Mouse (Mus musculus): ENCODE results near the gene Bend3. TPM values are rescaled to one million over a fixed set of nuclear protein-coding genes. Genes with fewer than 3 reads are reported as not detected.
A peak's percentile ranks its signal among the peaks of the same experiment; 100 is the strongest.

Gene Bend3
- 1 to 10 TPM; 7.1 to 7.2 TPM for total RNA-seq (2021)
- long read RNA-seq, experiment 1, result 0 reads
- long read RNA-seq, experiment 2, partial matches to known transcripts, result 0 of 2 reads
- long read RNA-seq, experiment 2, other reads (novel, unspliced or antisense), result 2 of 2 reads

GRCm38 (mm10) chr10:43478751-43479435 is at the start of gene Bend3:
Gene Bend3 (plus strand): TSS chr10:43478831.
- peak; percentile 43 to 67 for DNase-seq (ENCODE audit: low spot score in 2 of 2)

DNA sequence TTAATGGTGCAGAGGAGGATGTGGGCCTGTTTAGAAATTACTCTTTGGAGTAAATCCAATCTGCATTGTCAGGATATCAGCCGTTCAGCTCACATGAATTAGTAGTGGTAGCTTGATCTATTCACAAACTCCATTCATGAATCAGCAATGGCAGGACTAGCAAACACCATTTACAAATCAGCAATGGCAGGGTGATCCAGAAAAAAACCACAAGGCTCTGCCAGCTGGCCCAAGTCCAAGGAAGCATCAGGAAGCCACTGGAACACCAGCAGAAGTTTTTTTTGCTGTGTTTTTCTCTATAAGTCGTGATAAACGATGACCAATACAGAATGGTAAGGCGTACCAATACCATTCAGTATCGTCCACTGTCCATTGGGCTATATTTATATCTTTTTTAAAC is 48.0 kb upstream of the Bend3 start:
- DNase-seq (ENCODE audit: low spot score in 2 of 2), result no peak

DNA sequence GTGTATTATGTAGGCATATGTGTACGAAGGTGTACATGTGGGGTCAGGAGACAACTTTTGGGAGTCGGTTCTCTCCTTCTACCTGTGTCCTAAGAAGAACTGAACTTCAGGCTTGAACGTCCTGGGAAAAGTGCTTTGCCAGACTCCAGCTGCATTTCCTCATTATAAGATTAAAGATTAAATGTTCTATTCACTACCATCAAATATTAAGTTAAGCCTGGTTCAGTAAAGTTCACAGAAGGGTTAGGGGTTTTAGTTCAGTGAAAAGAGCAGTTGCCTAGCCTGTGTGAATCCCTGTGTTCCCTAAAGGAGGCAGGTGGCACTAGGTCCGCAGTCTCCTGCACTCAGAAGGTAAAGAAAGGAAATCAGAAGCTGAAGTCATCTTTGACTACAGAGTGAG is 44.3 kb upstream of the Bend3 start:
- no peak for DNase-seq (ENCODE audit: low spot score in 2 of 2)

DNA sequence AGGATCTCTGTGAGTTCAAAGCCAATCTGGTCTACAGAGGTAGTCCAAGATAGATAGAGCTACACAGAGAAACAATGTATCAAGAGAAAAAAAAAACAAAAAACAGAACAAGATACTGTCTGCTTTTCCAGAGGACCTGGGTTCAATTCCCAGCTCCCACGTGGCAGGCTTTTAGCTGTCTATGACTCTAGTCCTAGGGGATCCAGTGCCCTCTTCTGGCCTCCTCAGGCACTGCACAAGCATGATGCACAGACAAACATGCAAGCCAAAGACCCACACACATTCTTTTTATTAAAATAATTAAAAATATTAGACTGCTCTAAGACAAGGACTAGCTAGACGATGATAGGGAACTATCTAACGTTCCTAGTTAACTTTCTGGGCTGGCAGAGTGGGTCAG is 42.9 kb upstream of the Bend3 start:
- no peak for DNase-seq (ENCODE audit: low spot score in 2 of 2)

DNA sequence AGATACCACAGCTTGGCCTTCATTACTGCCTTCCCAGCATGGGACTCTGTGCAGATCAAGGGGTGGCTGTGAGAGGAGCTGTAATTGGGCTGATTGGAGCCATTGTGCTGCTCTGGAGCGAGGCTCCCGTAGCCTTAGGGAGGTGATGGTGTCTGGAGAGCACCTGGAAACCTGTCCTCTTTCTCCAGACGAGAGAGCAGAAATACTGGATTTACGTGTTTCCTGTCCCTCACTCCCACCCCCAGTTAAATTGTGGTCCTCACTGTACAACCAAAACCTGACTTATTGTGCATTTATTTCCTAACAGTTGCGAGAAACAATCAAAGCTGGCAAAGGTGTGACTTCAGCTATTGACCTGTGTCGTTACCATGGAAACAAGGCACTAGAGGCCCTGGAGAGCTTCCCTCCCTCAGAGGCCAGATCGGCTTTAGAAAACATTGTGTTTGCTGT is 39.1 kb upstream of the Bend3 start:
- DNase-seq (ENCODE audit: low spot score in 2 of 2), result no peak

DNA sequence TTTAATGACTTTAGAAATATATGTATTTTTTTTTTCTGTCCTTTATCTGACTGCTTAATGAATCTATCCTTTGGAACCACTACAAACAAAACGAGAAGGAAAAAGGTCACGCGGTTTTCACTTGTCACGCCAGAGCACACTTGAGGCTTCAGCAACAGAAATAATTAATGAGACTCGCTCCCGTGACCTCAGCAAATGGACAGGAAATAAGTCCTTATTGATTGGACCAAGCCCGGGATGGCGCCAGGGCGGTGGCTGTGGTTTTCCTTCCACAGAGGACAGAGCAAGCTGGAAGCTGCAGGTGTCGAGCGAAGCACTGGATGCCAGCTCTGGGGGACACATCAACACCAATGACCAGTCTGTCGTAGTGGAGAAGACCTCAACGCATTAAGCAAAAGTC is 38.6 kb upstream of the Bend3 start:
- no peak for DNase-seq (ENCODE audit: low spot score in 2 of 2)

DNA sequence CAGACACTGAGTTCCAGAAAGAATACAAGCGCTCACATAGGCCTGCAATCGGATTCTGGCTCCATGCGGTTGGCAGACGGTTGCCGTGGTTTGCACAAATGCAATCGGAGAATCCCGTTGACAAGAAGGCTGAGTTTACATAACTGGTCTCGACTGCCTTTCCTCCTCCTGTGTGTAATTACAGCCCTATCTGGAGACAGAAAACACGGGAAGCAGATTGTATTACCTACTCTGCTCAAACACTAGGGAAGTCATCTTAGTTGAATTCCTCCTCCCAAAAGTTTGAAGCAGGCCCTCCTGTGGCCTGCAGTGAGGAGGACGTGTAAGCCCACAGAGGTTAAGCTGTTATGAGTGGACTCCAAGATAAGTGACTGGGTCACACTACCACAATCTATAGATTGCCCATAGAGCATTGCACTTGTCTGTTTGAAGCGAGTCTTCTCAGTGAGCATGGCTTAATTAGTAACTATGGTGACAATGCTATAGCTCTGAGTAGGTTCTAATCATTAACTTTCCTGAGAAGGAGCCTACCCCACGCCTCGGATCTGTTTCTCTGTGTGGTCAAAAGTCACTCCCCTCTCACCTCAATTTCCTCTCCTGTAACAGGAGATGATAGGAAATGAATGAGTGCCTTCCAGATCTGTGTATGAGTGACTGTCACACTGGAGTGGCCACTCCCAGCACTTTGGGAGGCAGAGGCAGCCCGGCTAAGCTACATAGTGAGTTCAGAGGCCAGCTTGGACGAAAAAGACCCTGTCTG is 37.5 kb upstream of the Bend3 start:
- no peak for DNase-seq (ENCODE audit: low spot score in 2 of 2)

GRCm38 (mm10) chr10:43448656-43449055 is 30.0 kb upstream of the Bend3 start:
- DNase-seq (ENCODE audit: low spot score in 2 of 2), result no peak

- peak; percentile 34 to 71 for DNase-seq (ENCODE audit: low spot score in 2 of 2)
Measured at GRCm38 (mm10) chr10:43451848-43452662, 26.6 kb upstream of the Bend3 start.

DNA sequence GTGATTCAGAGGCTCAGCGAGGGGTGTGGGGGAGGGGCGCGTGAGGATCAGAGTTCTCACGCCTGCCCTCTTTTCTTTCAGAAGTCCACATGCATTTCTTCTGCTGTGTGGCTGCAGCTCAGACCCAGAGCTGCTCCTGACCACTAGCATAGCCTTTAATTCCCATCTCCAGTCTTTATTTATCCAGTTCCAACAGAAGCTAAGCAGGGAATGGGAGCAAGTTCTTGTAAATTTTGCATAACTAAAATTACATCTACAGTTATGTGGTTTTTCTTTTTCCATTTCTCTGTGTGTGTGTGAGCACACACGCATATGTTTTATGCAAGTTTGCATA is 26.0 kb upstream of the Bend3 start:
- no peak for DNase-seq (ENCODE audit: low spot score in 2 of 2)

- no peak for DNase-seq (ENCODE audit: low spot score in 2 of 2)
Measured at GRCm38 (mm10) chr10:43454219-43454618, 24.4 kb upstream of the Bend3 start.

GRCm38 (mm10) chr10:43454671-43455070 is 24.0 kb upstream of the Bend3 start:
- DNase-seq (ENCODE audit: low spot score in 2 of 2), result no peak

DNA sequence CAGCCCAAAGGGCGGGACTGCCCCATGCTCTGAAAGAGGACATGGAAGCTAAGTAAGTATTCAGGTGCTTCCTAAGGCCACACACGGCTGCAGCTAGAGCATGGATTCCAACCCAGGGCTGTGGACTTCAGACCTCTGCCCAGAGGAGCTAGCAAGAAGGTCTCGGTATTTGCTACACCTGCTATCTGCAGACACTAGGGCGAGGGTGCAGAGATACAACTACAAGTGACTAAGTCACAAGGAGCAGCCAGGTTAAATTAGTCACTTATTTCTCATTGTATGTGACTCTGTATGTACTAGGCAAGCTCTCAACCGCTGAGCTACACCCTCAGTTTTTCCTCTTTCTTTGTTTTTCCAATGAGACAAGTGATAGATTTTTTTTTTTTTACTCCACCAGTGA is 15.8 kb upstream of the Bend3 start:
- DNase-seq (ENCODE audit: low spot score in 2 of 2), result no peak

GRCm38 (mm10) chr10:43463227-43463626 is 15.4 kb upstream of the Bend3 start:
- DNase-seq (ENCODE audit: low spot score in 2 of 2), result no peak

DNA sequence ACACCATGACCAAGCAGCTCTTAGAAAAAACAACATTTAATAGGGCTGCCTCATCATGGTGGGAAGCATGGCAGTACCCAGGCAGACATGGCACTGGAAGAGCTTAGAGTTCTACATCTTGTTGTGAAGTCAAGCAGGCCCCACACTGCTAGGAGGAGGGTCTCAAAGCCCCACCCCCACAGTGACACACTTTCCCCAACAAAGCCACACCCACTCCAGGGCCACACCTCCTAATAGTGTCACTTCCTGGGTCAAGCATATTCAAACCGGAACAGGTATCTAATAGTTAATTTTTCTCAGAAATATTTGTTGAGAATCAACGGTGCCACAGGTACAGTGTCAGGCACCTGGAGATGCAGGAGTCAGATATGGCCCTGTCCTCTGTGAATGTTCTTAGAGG is 12.4 kb upstream of the Bend3 start:
- no peak for DNase-seq (ENCODE audit: low spot score in 2 of 2)

- no peak for DNase-seq (ENCODE audit: low spot score in 2 of 2)
Measured at GRCm38 (mm10) chr10:43467659-43468058, 11.0 kb upstream of the Bend3 start.

DNA sequence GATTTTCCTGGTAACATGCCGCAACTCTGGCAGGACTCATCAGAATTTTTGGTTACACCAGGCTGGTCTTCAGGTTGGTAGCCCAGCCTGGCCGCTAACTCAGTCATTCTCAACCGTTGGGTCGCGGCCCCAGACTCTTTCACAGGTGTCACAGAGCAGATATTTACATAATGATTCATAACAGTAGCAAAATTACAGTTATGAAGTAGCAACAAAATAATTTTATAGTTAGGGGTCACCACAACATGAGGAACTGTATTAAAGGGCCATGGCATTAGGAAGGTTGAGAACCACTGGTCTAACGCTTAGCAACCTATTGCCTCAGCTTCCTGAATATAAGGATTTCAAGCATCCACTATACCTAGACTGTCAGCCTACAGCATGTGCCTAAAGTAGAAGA is 10.3 kb upstream of the Bend3 start:
- no peak for DNase-seq (ENCODE audit: low spot score in 2 of 2)

DNA sequence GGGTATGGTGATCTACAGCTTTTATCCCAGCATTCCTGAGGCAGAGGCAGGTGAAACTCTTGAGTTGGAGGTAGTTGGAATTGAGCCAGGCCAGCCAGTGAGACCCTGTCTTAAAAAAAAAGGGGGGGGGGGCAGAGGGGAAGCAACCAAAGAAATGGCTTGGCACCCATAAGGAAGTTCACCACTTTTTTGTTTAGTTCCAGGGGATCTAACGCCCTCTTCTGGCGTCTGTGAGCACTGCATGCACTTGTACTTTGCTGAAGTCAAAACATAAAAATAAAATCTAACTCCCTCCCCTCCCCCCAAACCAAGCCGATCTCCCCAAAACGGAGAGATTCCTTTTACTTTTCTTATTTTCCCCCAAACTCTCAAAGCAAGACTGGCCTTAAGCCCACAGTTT is 3.3 kb upstream of the Bend3 start:
- DNase-seq (ENCODE audit: low spot score in 2 of 2), result no peak

DNA sequence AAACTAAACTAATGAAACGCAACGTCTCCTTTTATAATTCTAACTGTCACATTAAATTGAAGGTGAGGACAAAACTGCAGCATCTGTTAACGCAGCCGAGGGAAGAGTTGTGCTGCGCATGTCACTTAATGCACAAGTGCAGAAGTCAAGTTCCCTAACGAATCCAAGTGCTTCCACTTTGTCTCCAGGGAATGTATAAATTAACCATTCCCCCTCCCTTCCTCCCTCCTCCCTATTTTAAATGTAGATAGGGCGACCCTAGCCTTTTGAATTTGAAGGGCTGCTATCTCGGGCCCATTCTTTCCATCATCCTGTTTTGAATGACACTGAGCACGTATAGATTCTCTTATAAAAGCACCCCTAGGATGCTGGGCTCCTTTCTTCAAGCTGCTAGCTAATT is 1.2 kb upstream of the Bend3 start:
- no peak for DNase-seq (ENCODE audit: low spot score in 2 of 2)

- peak in 1 of 2 experiments; percentile 50 for DNase-seq (ENCODE audit: low spot score in 2 of 2)
Measured at GRCm38 (mm10) chr10:43477865-43478681, 558 bp upstream of the Bend3 start.

Data from gastrocnemius, postnatal 4 days (tissue).